Comparison of ENCODE assay signal across 12 mouse cellular contexts in genomic region chr5:30943004-30943403, GRCm38 (mm10). TPM values are rescaled to one million over a fixed set of nuclear protein-coding genes. Genes with fewer than 3 reads are reported as not detected.
DNase-seq lines count a peak whose midpoint lies in the region; ATAC-seq and TF ChIP-seq lines count a peak whose summit lies in the region.
"Had no signal": no experiment of that assay in that cellular context is flagged by ENCODE, and none has a peak within 500 bp of the region (broad histone marks: within the 10 kb centered on the region; RNA-seq: fewer than 3 reads in every experiment).

No protein-coding gene starts in this region.

- no peak overlapping the region for H3K4me2 ChIP-seq in midbrain, postnatal 0 days (ENCODE audit: low read depth, low read length, poor library complexity, severe bottlenecking)
- no peak overlapping the region for H3K4me2 ChIP-seq in midbrain, embryonic 16.5 days (ENCODE audit: low read length)
- H3K4me2 ChIP-seq: heart, embryonic 15.5 days; liver, embryonic 13.5 days; midbrain, embryonic 15.5 days had no signal

- H3K9ac ChIP-seq in midbrain, postnatal 0 days (replicated peaks; ENCODE audit: low read length, poor library complexity, severe bottlenecking): no peak overlapping the region
- no peak overlapping the region for H3K9ac ChIP-seq in midbrain, embryonic 16.5 days (ENCODE audit: low read depth, low read length)
- H3K9ac ChIP-seq: heart, embryonic 15.5 days; liver, embryonic 13.5 days; midbrain, embryonic 15.5 days had no signal

- no peak overlapping the region for H3K4me3 ChIP-seq in midbrain, postnatal 0 days (ENCODE audit: low read depth, low read length)
- H3K4me3 ChIP-seq in midbrain, embryonic 16.5 days (ENCODE audit: low read depth, low read length): no peak overlapping the region
- no peak overlapping the region for H3K4me3 ChIP-seq in embryonic facial prominence, embryonic 10.5 days
- H3K4me3 ChIP-seq: heart, embryonic 15.5 days; liver, embryonic 13.5 days; midbrain, embryonic 15.5 days had no signal

- peaks cover 3% of the 10 kb centered on the region; the same call in 1 of the 2 replicates for H3K4me1 ChIP-seq in midbrain, postnatal 0 days (ENCODE audit: insufficient read depth, low read length)
- H3K4me1 ChIP-seq in midbrain, embryonic 16.5 days (ENCODE audit: control insufficient read depth, insufficient read depth, low read length): 0 out of 2 replicates have a peak, but pooled peaks cover 4% of the 10 kb centered on the region
- peaks cover 13% of the 10 kb centered on the region for H3K4me1 ChIP-seq in embryonic facial prominence, embryonic 10.5 days

- intact Hi-C loops in heart, postnatal 14 days (cut with DNase I): no loop called here

- H3K27ac ChIP-seq in midbrain, postnatal 0 days (ENCODE audit: low read depth, low read length): no peak overlapping the region
- H3K27ac ChIP-seq in midbrain, embryonic 16.5 days (ENCODE audit: low read length): no peak overlapping the region
- H3K27ac ChIP-seq in embryonic facial prominence, embryonic 10.5 days (replicated peaks): no peak overlapping the region
- H3K27ac ChIP-seq: heart, embryonic 15.5 days; liver, embryonic 13.5 days; midbrain, embryonic 15.5 days had no signal

- no peaks in the 10 kb centered on the region for H3K9me3 ChIP-seq in midbrain, postnatal 0 days (ENCODE audit: low read length)
- H3K9me3 ChIP-seq in midbrain, embryonic 16.5 days (replicated peaks; ENCODE audit: control insufficient read depth, low read length, poor library complexity, severe bottlenecking): no peaks in the 10 kb centered on the region
- H3K9me3 ChIP-seq in embryonic facial prominence, embryonic 10.5 days: no peaks in the 10 kb centered on the region
- H3K9me3 ChIP-seq: heart, embryonic 15.5 days; liver, embryonic 13.5 days; midbrain, embryonic 15.5 days had no signal

- ATAC-seq in midbrain, postnatal 0 days (ENCODE audit: low FRiP score): no peak
- ATAC-seq in midbrain, embryonic 16.5 days: no peak
- ATAC-seq: midbrain, embryonic 15.5 days had no signal

- WGBS in midbrain, postnatal 0 days: 94% methylated on average over 2 of the region's 2 CpGs
- WGBS in midbrain, embryonic 16.5 days: 97% methylated on average over 2 of the region's 2 CpGs
- 95% methylated on average over 2 of the region's 2 CpGs for WGBS in embryonic facial prominence, embryonic 10.5 days

- no peaks in the 10 kb centered on the region for H3K36me3 ChIP-seq in midbrain, postnatal 0 days (ENCODE audit: insufficient read depth, low read length)
- H3K36me3 ChIP-seq in midbrain, embryonic 16.5 days (ENCODE audit: control insufficient read depth, insufficient read depth, low read length): no peaks in the 10 kb centered on the region
- H3K36me3 ChIP-seq in splenic B cell, adult 2 months (ENCODE audit: control insufficient read depth, insufficient read depth, low read length, poor library complexity, severe bottlenecking): no peaks in the 10 kb centered on the region
- no peaks in the 10 kb centered on the region for H3K36me3 ChIP-seq in embryonic facial prominence, embryonic 10.5 days (replicated peaks)
- H3K36me3 ChIP-seq: heart, embryonic 15.5 days; liver, embryonic 13.5 days; midbrain, embryonic 15.5 days had no signal

- peak; percentile 71 for DNase-seq in heart, adult 11 months
- no peak for DNase-seq in heart, postnatal 14 days
- DNase-seq in midbrain, postnatal 0 days (ENCODE audit: low spot score): no peak
- peak; percentile 43 for DNase-seq in embryo, embryonic 10.5 days (ENCODE audit: low spot score)
- DNase-seq in splenic B cell, adult 2 months (ENCODE audit: low read depth, low spot score): peak; percentile 56
- DNase-seq in embryonic facial prominence, embryonic 10.5 days (ENCODE audit: low spot score): no peak
- no peak for DNase-seq in cerebellum, adult 9-11 months
- DNase-seq: adrenal gland, postnatal 25 days; liver, embryonic 13.5 days had no signal

- no peaks in the 10 kb centered on the region for H3K27me3 ChIP-seq in midbrain, postnatal 0 days (ENCODE audit: insufficient read depth, low read length)
- H3K27me3 ChIP-seq in midbrain, embryonic 16.5 days (ENCODE audit: control insufficient read depth, insufficient read depth, low read depth, low read length): no peaks in the 10 kb centered on the region
- H3K27me3 ChIP-seq in splenic B cell, adult 2 months (ENCODE audit: control insufficient read depth, insufficient read depth, low read length, poor library complexity, severe bottlenecking): no peaks in the 10 kb centered on the region
- H3K27me3 ChIP-seq in embryonic facial prominence, embryonic 10.5 days (replicated peaks; ENCODE audit: low read depth, poor library complexity, severe bottlenecking): peaks cover 35% of the 10 kb centered on the region
- H3K27me3 ChIP-seq: midbrain, embryonic 15.5 days had no signal

- peak; percentile 48 for TF ChIP-seq CTCF in midbrain, postnatal 0 days (IDR thresholded peaks at IDR 0.05)

RNA-seq across cellular contexts. Expression of gene Cgref1, which starts 2.4 kb away (rescaled TPM):
- under 1 TPM; 0.39 to 0.45 TPM for total RNA-seq in heart, postnatal 14 days (2021)
- 162 and 185 TPM in 2 replicates for total RNA-seq in midbrain, postnatal 0 days (2014; rRNA removed)
- polyA plus RNA-seq in midbrain, postnatal 0 days (2015; fragmentation: Nextera tagmentation; extraction: Ambion mirVana): 108 TPM in 2 replicates
- polyA plus RNA-seq in midbrain, embryonic 16.5 days (2015; fragmentation: Nextera tagmentation; extraction: Ambion mirVana): 68.2 and 86.8 TPM in 2 replicates
- polyA plus RNA-seq in embryonic facial prominence, embryonic 10.5 days (2016; fragmentation: Nextera tagmentation; extraction: Ambion mirVana): 2.2 and 3.2 TPM in 2 replicates

RNA-seq across cellular contexts. Expression of gene Preb, which starts 17.2 kb away (rescaled TPM):
- total RNA-seq in heart, postnatal 14 days (2021): 10 to 100 TPM; 74.1 to 79.3 TPM
- 37.6 and 37.7 TPM in 2 replicates for total RNA-seq in midbrain, postnatal 0 days (2014; rRNA removed)
- 89.6 and 101 TPM in 2 replicates for polyA plus RNA-seq in midbrain, postnatal 0 days (2015; fragmentation: Nextera tagmentation; extraction: Ambion mirVana)
- 102 and 105 TPM in 2 replicates for polyA plus RNA-seq in midbrain, embryonic 16.5 days (2015; fragmentation: Nextera tagmentation; extraction: Ambion mirVana)
- polyA plus RNA-seq in embryonic facial prominence, embryonic 10.5 days (2016; fragmentation: Nextera tagmentation; extraction: Ambion mirVana): 142 and 150 TPM in 2 replicates

RNA-seq across cellular contexts. Expression of gene Khk, which starts 21.8 kb away (rescaled TPM):
- total RNA-seq in heart, postnatal 14 days (2021): 10 to 100 TPM; 15.4 TPM
- 1.4 and 12.3 TPM in 2 replicates for total RNA-seq in midbrain, postnatal 0 days (2014; rRNA removed)
- polyA plus RNA-seq in midbrain, postnatal 0 days (2015; fragmentation: Nextera tagmentation; extraction: Ambion mirVana): 14.3 and 17.6 TPM in 2 replicates
- polyA plus RNA-seq in midbrain, embryonic 16.5 days (2015; fragmentation: Nextera tagmentation; extraction: Ambion mirVana): 9.6 and 9.9 TPM in 2 replicates
- 8.1 and 9.9 TPM in 2 replicates for polyA plus RNA-seq in embryonic facial prominence, embryonic 10.5 days (2016; fragmentation: Nextera tagmentation; extraction: Ambion mirVana)

RNA-seq across cellular contexts. Expression of gene Tcf23, which starts 25.5 kb away (rescaled TPM):
- total RNA-seq in heart, postnatal 14 days (2021): under 1 TPM; 0.51 to 0.55 TPM
- total RNA-seq in midbrain, postnatal 0 days (2014; rRNA removed): 0.05 TPM in 1 of 2 replicates, not detected in the other
- 0.07 and 0.09 TPM in 2 replicates for polyA plus RNA-seq in midbrain, postnatal 0 days (2015; fragmentation: Nextera tagmentation; extraction: Ambion mirVana)
- not detected in 2 replicates for polyA plus RNA-seq in midbrain, embryonic 16.5 days (2015; fragmentation: Nextera tagmentation; extraction: Ambion mirVana)
- not detected in 2 replicates for polyA plus RNA-seq in embryonic facial prominence, embryonic 10.5 days (2016; fragmentation: Nextera tagmentation; extraction: Ambion mirVana)

RNA-seq across cellular contexts. Expression of gene Emilin1, which starts 29.8 kb away (rescaled TPM):
- 10 to 100 TPM; 38.9 to 46.9 TPM for total RNA-seq in heart, postnatal 14 days (2021)
- 7.4 and 11.8 TPM in 2 replicates for total RNA-seq in midbrain, postnatal 0 days (2014; rRNA removed)
- polyA plus RNA-seq in midbrain, postnatal 0 days (2015; fragmentation: Nextera tagmentation; extraction: Ambion mirVana): 9.0 and 9.8 TPM in 2 replicates
- 11.7 and 12.3 TPM in 2 replicates for polyA plus RNA-seq in midbrain, embryonic 16.5 days (2015; fragmentation: Nextera tagmentation; extraction: Ambion mirVana)
- polyA plus RNA-seq in embryonic facial prominence, embryonic 10.5 days (2016; fragmentation: Nextera tagmentation; extraction: Ambion mirVana): 158 and 162 TPM in 2 replicates

Comparison
In these comparisons a context has a peak if more than half of its experiments do, and no peak if none do; other contexts are left out.
1. DNase-seq: peak in heart, adult 11 months (single experiment), embryo, embryonic 10.5 days (single experiment) and splenic B cell, adult 2 months (single experiment); none in heart, postnatal 14 days (0 of 2), midbrain, postnatal 0 days (single experiment), embryonic facial prominence, embryonic 10.5 days (single experiment) and cerebellum, adult 9-11 months (single experiment).
2. RNA of gene Cgref1, which starts 2.4 kb away (polyA plus RNA-seq): 108 TPM in midbrain, postnatal 0 days and 68.2 to 86.8 TPM in midbrain, embryonic 16.5 days; 2.2 to 3.2 TPM in embryonic facial prominence, embryonic 10.5 days; every median in the first group is over 10 times any median in the second.